Mouse (Mus musculus): ENCODE measurements around the gene Rhog. TPM values are rescaled to one million over a fixed set of nuclear protein-coding genes. Genes with fewer than 3 reads are reported as not detected.

Gene Rhog
- total and polyA plus RNA-seq, 3 experiments: 12.2 to 118 (median 22.7) TPM

GRCm38 (mm10) chr7:102302471-102302870 is 46.6 kb upstream of the Rhog start:
- H3K27me3 ChIP-seq (replicated peaks): no peaks in the 10 kb centered on the region
- H3K9ac ChIP-seq (ENCODE audit: insufficient read depth, low read depth): no peak overlapping the region
- dilution Hi-C loops (cut with MboI; ENCODE audit: extremely low pct_ligation_motif_present, extremely low pct_unique_long_range_greater_than_20kb, low sequenced_read_pairs) (no loop called here), in situ Hi-C loops (cut with MboI; ENCODE audit: low pct_ligation_motif_present, low pct_unique_long_range_greater_than_20kb, low sequenced_read_pairs) (no loop called here)
- no peaks in the 10 kb centered on the region for H3K9me3 ChIP-seq (replicated peaks; ENCODE audit: low read length)
- no peaks in the 10 kb centered on the region for H3K79me2 ChIP-seq (replicated peaks; ENCODE audit: control insufficient read depth, extremely low read depth, insufficient read depth, poor library complexity, severe bottlenecking)
- no peaks in the 10 kb centered on the region for H3K36me3 ChIP-seq (replicated peaks in 1 of 2; ENCODE audit: control insufficient read depth in 1 of 2, insufficient read depth in 1 of 2, low read length in 1 of 2)
- no peak overlapping the region for H3K27ac ChIP-seq (ENCODE audit: insufficient read depth, low read depth)
- no peak for DNase-seq (ENCODE audit: extremely low read depth)
- no peak overlapping the region for H3K4me3 ChIP-seq (replicated peaks in 1 of 3; ENCODE audit: low read depth in 2 of 3, low read length in 2 of 3, poor library complexity in 1 of 3)
- no peak overlapping the region for H3K4me2 ChIP-seq (ENCODE audit: insufficient read depth, low read depth, poor library complexity, severe bottlenecking)
- H3K4me1 ChIP-seq (ENCODE audit: control insufficient read depth in 1 of 2, insufficient read depth in 2 of 2): no peaks in the 10 kb centered on the region
- TF ChIP-seq RAD21 (IDR thresholded peaks at IDR 0.05; ENCODE audit: low read depth, low read length) (no peak), CTCF (conservative IDR thresholded peaks at IDR 0.05 in 1 of 2, IDR thresholded peaks at IDR 0.05 in 1 of 2; ENCODE audit: low read depth in 2 of 2, low read length in 2 of 2) (no peak), EP300 (IDR thresholded peaks at IDR 0.05; ENCODE audit: low read length) (no peak), ZNF384 (IDR thresholded peaks at IDR 0.05; ENCODE audit: low read depth, low read length) (no peak), MAFK (IDR thresholded peaks at IDR 0.05; ENCODE audit: insufficient replicate concordance, low read length) (no peak), E2F4 (IDR thresholded peaks at IDR 0.05; ENCODE audit: insufficient replicate concordance, low read depth, low read length) (no peak), MXI1 (IDR thresholded peaks at IDR 0.05; ENCODE audit: low read depth, low read length) (no peak), USF1 (IDR thresholded peaks at IDR 0.05; ENCODE audit: low read depth, low read length) (no peak), CHD2 (IDR thresholded peaks at IDR 0.05; ENCODE audit: low read length) (no peak), PAX5 (IDR thresholded peaks at IDR 0.05; ENCODE audit: low read length) (no peak), CHD1 (IDR thresholded peaks at IDR 0.05; ENCODE audit: low read depth, low read length) (no peak), UBTF (IDR thresholded peaks at IDR 0.05; ENCODE audit: low read depth, low read length) (no peak), SMC3 (IDR thresholded peaks at IDR 0.05; ENCODE audit: low read depth, low read length) (no peak), JUND (conservative IDR thresholded peaks at IDR 0.05; ENCODE audit: low read depth, low read length) (no peak), TCF12 (IDR thresholded peaks at IDR 0.05; ENCODE audit: low read depth, low read length) (no peak), TBP (conservative IDR thresholded peaks at IDR 0.05; ENCODE audit: low read depth, low read length) (no peak)

- dilution Hi-C loops (cut with MboI; ENCODE audit: extremely low pct_ligation_motif_present, extremely low pct_unique_long_range_greater_than_20kb, low sequenced_read_pairs): no loop called here
Measured at GRCm38 (mm10) chr7:102300761-102301160, 44.9 kb upstream of the Rhog start.

More at GRCm38 (mm10) chr7:102300761-102301160, 44.9 kb upstream of the Rhog start:
- Histone ChIP-seq H3K36me3 (replicated peaks in 1 of 2; ENCODE audit: control insufficient read depth in 1 of 2, insufficient read depth in 1 of 2, low read length in 1 of 2) (no peaks in the 10 kb centered on the region), H3K4me3 (replicated peaks in 1 of 3; ENCODE audit: low read depth in 2 of 3, low read length in 2 of 3, poor library complexity in 1 of 3) (no peak overlapping the region), H3K4me1 (ENCODE audit: control insufficient read depth in 1 of 2, insufficient read depth in 2 of 2) (no peaks in the 10 kb centered on the region), H3K79me2 (replicated peaks; ENCODE audit: control insufficient read depth, extremely low read depth, insufficient read depth, poor library complexity, severe bottlenecking) (no peaks in the 10 kb centered on the region), H3K9ac (ENCODE audit: insufficient read depth, low read depth) (no peak overlapping the region), H3K27me3 (replicated peaks) (no peaks in the 10 kb centered on the region), H3K9me3 (replicated peaks; ENCODE audit: low read length) (no peaks in the 10 kb centered on the region), H3K4me2 (ENCODE audit: insufficient read depth, low read depth, poor library complexity, severe bottlenecking) (no peak overlapping the region), H3K27ac (ENCODE audit: insufficient read depth, low read depth) (no peak overlapping the region)
- in situ Hi-C loops (cut with MboI; ENCODE audit: low pct_ligation_motif_present, low pct_unique_long_range_greater_than_20kb, low sequenced_read_pairs): no loop called here
- TF ChIP-seq BHLHE40 (IDR thresholded peaks at IDR 0.05; ENCODE audit: low read depth, low read length): no peak
- TF ChIP-seq RCOR1 (conservative IDR thresholded peaks at IDR 0.05; ENCODE audit: low read depth, low read length): no peak
- no peak for TF ChIP-seq ELF1 (IDR thresholded peaks at IDR 0.05; ENCODE audit: low read depth, low read length)
- TF ChIP-seq JUND (conservative IDR thresholded peaks at IDR 0.05; ENCODE audit: low read depth, low read length): no peak
- no peak for TF ChIP-seq MAFK (IDR thresholded peaks at IDR 0.05; ENCODE audit: insufficient replicate concordance, low read length)
- no peak for DNase-seq (ENCODE audit: extremely low read depth)

Measured in CH12.LX (cell line).